Mouse (Mus musculus) lung, embryonic 16.5 days (tissue): ENCODE data around the gene Alkbh6. TPM values are rescaled to one million over a fixed set of nuclear protein-coding genes. Genes with fewer than 3 reads are reported as not detected.

ENCODE experiments used
- ATAC-seq: fragments of 200-750 bp; cut with Nextera tagmentation; 2 replicates; pipeline ENCODE4 v1.8.0; 2017; ENCODE audit warnings: low read depth, mild to moderate bottlenecking, moderate library complexity
- H3K27ac ChIP-seq: fragments of 300-500 bp; sonication (generic); 2 replicates; pipeline ENCODE4 v1.5.1; 2014; ENCODE audit warnings: mild to moderate bottlenecking, control low read depth, low read length
- H3K27me3 ChIP-seq: fragments of 300-500 bp; sonication (generic); 2 replicates; pipeline ENCODE4 v1.6.1; 2014; ENCODE audit warnings: low read depth, low read length, mixed read lengths; ENCODE audit not compliant: control insufficient read depth, insufficient read depth
- H3K36me3 ChIP-seq: fragments of 300-500 bp; sonication (generic); 2 replicates; pipeline ENCODE4 v1.6.1; 2014; ENCODE audit warnings: low read length; ENCODE audit not compliant: control insufficient read depth, insufficient read depth
- H3K4me1 ChIP-seq: fragments of 300-500 bp; sonication (generic); replicated peaks from 2 replicates; pipeline ENCODE4 v1.6.1; 2014; ENCODE audit warnings: low read length, mixed read lengths; ENCODE audit not compliant: control insufficient read depth, insufficient read depth
- H3K4me2 ChIP-seq: fragments of 300-500 bp; sonication (generic); 2 replicates; pipeline ENCODE4 v1.6.1; 2014; ENCODE audit warnings: low read depth, low read length, control low read depth
- H3K4me3 ChIP-seq: fragments of 300-500 bp; sonication (generic); 2 replicates; pipeline ENCODE4 v1.5.1; 2014; ENCODE audit warnings: mild to moderate bottlenecking, low read length, control low read depth
- H3K9ac ChIP-seq: fragments of 300-500 bp; sonication (generic); 2 replicates; pipeline ENCODE4 v1.6.1; 2014; ENCODE audit warnings: low read length, control low read depth
- H3K9me3 ChIP-seq: fragments of 300-500 bp; sonication (generic); 2 replicates; pipeline ENCODE4 v1.6.1; 2016; ENCODE audit warnings: low read length; ENCODE audit not compliant: control insufficient read depth
- WGBS: fragments of 180-500 bp; shearing (Covaris S2); extraction: QIAGEN DNeasy Blood & Tissue Kit; methylation state at CpG from one replicate; pipeline ENCODE4 v1.1.7; 2014; 5-methylcytosine and 5-hydroxymethylcytosine counted together
- polyA plus RNA-seq: library from polyadenylated mRNA; unstranded; fragments of >200 nt; fragmentation: Nextera tagmentation; extraction: Ambion mirVana; gene quantifications from 2 replicates; pipeline ENCODE4 v1.2.1, GENCODE M21; 2015

The Alkbh6 gene
- polyA plus RNA-seq, 1 experiment from 2014 or later, result 82.1 TPM

- peak overlapping the region; percentile 85 for H3K4me3 ChIP-seq
- no peaks in the 10 kb centered on the region for H3K27me3 ChIP-seq
- peak overlapping the region; percentile 90 for H3K27ac ChIP-seq
- H3K36me3 ChIP-seq, result no peaks in the 10 kb centered on the region
- peaks cover 13% of the 10 kb centered on the region for H3K4me1 ChIP-seq
- WGBS, result 0% methylated on average over 19 of the region's 20 CpGs
- H3K9me3 ChIP-seq, result peaks cover 4% of the 10 kb centered on the region; the same call in 1 of the 2 replicates
- peak overlapping the region; percentile 88 for H3K4me2 ChIP-seq
- H3K9ac ChIP-seq, result peak overlapping the region; percentile 91
- peak; percentile 98 for ATAC-seq
Observed at GRCm38 (mm10) chr7:30322285-30322667, 13.8 kb downstream of the Alkbh6 start.

GRCm38 (mm10) chr7:30322865-30323264 lies 14.3 kb downstream of the Alkbh6 start:
- ATAC-seq, result no peak
- peak overlapping the region; percentile 53 for H3K9ac ChIP-seq
- no peaks in the 10 kb centered on the region for H3K36me3 ChIP-seq

GRCm38 (mm10) chr7:30323795-30324194 lies 15.3 kb downstream of the Alkbh6 start, which contains the start of gene Sdhaf1:
Gene Sdhaf1, minus strand, starts transcription at chr7:30323895.
- H3K4me3 ChIP-seq, result peak within 1 kb of the TSS; percentile 85
- peak within 1 kb of the TSS; percentile 53 for H3K9ac ChIP-seq
- H3K36me3 ChIP-seq, result no peaks in the 10 kb centered on the region
- no peak for ATAC-seq
- H3K27ac ChIP-seq, result peak within 1 kb of the TSS; percentile 77
- H3K9me3 ChIP-seq, result peaks cover 4% of the 10 kb centered on the region; the same call in 1 of the 2 replicates
- H3K27me3 ChIP-seq, result no peaks in the 10 kb centered on the region
- peaks cover 21% of the 10 kb centered on the region for H3K4me1 ChIP-seq
- WGBS, result 73% methylated on average over 3 of the region's 3 CpGs
- peak within 1 kb of the TSS; percentile 53 for H3K4me2 ChIP-seq

More at GRCm38 (mm10) chr7:30322865-30323264, 14.3 kb downstream of the Alkbh6 start:
- H3K4me3 ChIP-seq, result peak overlapping the region; percentile 85
- H3K27ac ChIP-seq, result peak overlapping the region; percentile 77
- H3K4me2 ChIP-seq, result peak overlapping the region; percentile 53
- H3K4me1 ChIP-seq, result peaks cover 15% of the 10 kb centered on the region
- peaks cover 4% of the 10 kb centered on the region; the same call in 1 of the 2 replicates for H3K9me3 ChIP-seq
- 18% methylated on average over 6 of the region's 6 CpGs for WGBS
- H3K27me3 ChIP-seq, result no peaks in the 10 kb centered on the region

GRCm38 (mm10) chr7:30324300-30324944 lies 15.9 kb downstream of the Alkbh6 start:
- 81% methylated on average over 5 of the region's 5 CpGs for WGBS
- Histone ChIP-seq H3K27me3 (no peaks in the 10 kb centered on the region), H3K4me3 (no peak overlapping the region), H3K4me2 (no peak overlapping the region), H3K27ac (no peak overlapping the region), H3K4me1 (peaks cover 21% of the 10 kb centered on the region), H3K9ac (no peak overlapping the region), H3K9me3 (peaks cover 4% of the 10 kb centered on the region; the same call in 1 of the 2 replicates), H3K36me3 (no peaks in the 10 kb centered on the region)
- ATAC-seq, result no peak

GRCm38 (mm10) chr7:30325364-30325763 lies 16.8 kb downstream of the Alkbh6 start:
- Histone ChIP-seq H3K4me1 (peaks cover 21% of the 10 kb centered on the region), H3K27me3 (no peaks in the 10 kb centered on the region), H3K4me2 (no peak overlapping the region), H3K27ac (no peak overlapping the region), H3K9me3 (peaks cover 4% of the 10 kb centered on the region; the same call in 1 of the 2 replicates), H3K9ac (no peak overlapping the region), H3K4me3 (no peak overlapping the region), H3K36me3 (no peaks in the 10 kb centered on the region)
- WGBS, result 47% methylated on average over 2 of the region's 2 CpGs
- no peak for ATAC-seq

- Histone ChIP-seq H3K27me3 (no peaks in the 10 kb centered on the region), H3K9me3 (peaks cover 4% of the 10 kb centered on the region; the same call in 1 of the 2 replicates), H3K27ac (no peak overlapping the region), H3K9ac (no peak overlapping the region), H3K36me3 (no peaks in the 10 kb centered on the region), H3K4me2 (no peak overlapping the region), H3K4me3 (no peak overlapping the region), H3K4me1 (peaks cover 14% of the 10 kb centered on the region)
- no peak for ATAC-seq
Observed at GRCm38 (mm10) chr7:30326427-30326826, 17.9 kb downstream of the Alkbh6 start.

- Histone ChIP-seq H3K4me2 (peak overlapping the region; percentile 32; the same call in 1 of the 2 replicates), H3K9ac (no peak overlapping the region), H3K9me3 (peaks cover 4% of the 10 kb centered on the region; the same call in 1 of the 2 replicates), H3K4me3 (no peak overlapping the region), H3K4me1 (peaks cover 15% of the 10 kb centered on the region), H3K36me3 (no peaks in the 10 kb centered on the region), H3K27me3 (no peaks in the 10 kb centered on the region), H3K27ac (peak overlapping the region; percentile 58)
- peak; percentile 76 for ATAC-seq
- 39% methylated on average over 15 of the region's 15 CpGs for WGBS
Observed at GRCm38 (mm10) chr7:30327140-30327539, 18.6 kb downstream of the Alkbh6 start.

- Histone ChIP-seq H3K4me3 (no peak overlapping the region), H3K9me3 (peaks cover 4% of the 10 kb centered on the region; the same call in 1 of the 2 replicates), H3K9ac (no peak overlapping the region), H3K36me3 (no peaks in the 10 kb centered on the region), H3K4me2 (no peak overlapping the region), H3K27ac (no peak overlapping the region), H3K4me1 (peaks cover 22% of the 10 kb centered on the region), H3K27me3 (no peaks in the 10 kb centered on the region)
- 52% methylated on average over 10 of the region's 10 CpGs for WGBS
- ATAC-seq, result no peak
Observed at GRCm38 (mm10) chr7:30328379-30328778, 19.9 kb downstream of the Alkbh6 start.

GRCm38 (mm10) chr7:30331887-30332286 lies 23.4 kb downstream of the Alkbh6 start:
- Histone ChIP-seq H3K27ac (no peak overlapping the region), H3K4me3 (no peak overlapping the region), H3K9me3 (no peaks in the 10 kb centered on the region), H3K36me3 (no peaks in the 10 kb centered on the region), H3K9ac (no peak overlapping the region), H3K27me3 (peaks cover 11% of the 10 kb centered on the region; the same call in 1 of the 2 replicates), H3K4me1 (peaks cover 34% of the 10 kb centered on the region), H3K4me2 (peak overlapping the region; percentile 28)
- peak; percentile 34 for ATAC-seq
- 14% methylated on average over 13 of the region's 13 CpGs for WGBS
